Mouse (Mus musculus): ENCODE measurements at regions not wholly inside any gene's neighbourhood (a gene's known extent, or its start where the extent isn't known, plus 50 kb on each side); places are given as distances from the start of the nearest gene placed in this dataset.
"Not testable (repeated sequence)": the region's sequence is repeated elsewhere in the genome, so short reads cannot be mapped to it uniquely, and the experiment has no call there.

- no peak for DNase-seq (ENCODE audit: low read depth, low spot score)
These were observed 198.2 kb upstream of the Six2 start for GRCm38 (mm10) chr17:85886237-85886636.

DNA sequence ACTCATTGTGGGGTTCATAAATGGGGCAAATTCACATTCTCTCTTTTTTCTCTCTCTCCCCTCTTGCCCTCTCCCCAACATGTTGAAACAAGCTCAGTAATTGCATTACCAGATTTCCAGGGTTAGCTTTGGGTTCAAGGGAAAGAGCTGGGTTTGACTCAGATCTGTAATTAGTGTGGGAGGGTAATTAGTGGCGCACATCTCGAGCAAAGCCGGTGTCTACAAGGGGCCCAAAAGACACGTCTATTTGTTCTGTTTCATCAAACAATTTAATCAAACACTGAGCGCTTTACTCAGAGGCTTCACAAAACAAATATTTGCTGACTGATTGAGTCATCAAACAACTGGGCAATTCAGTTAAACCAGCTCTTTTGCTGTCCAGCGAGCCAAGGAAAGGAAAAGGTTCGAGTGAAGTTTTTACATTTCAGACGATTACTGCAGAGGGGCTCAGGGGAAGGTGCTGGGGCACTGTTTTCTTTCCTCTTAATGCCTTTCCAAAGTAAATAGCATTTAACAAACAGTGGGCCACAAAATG, 193.6 kb upstream of the Six2 start:
- no peak for DNase-seq (ENCODE audit: low read depth, low spot score)

DNA sequence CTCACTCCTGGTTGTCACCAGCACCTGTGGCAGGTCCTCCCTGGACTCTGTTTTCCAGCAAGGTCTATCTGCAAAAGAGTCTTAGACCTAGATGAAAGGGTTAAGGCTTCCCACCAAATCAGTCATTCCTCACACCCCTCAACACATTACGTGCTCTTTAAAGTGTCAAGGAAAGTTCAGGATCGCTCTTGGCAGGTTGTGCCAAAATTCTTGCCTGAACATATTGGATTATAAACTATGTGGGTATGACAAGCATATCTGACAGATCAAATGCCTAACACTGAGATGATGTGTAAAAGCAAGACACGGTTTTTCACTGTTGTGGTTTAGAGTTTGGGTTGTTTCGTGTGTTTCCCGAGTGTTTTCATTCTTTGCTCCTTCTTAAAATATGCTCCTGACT, 193.0 kb upstream of the Six2 start:
- DNase-seq (ENCODE audit: low read depth, low spot score) = no peak

GRCm38 (mm10) chr17:85877426-85877825, 189.4 kb upstream of the Six2 start:
- DNase-seq (ENCODE audit: low read depth, low spot score) = peak; percentile 16

GRCm38 (mm10) chr17:85876853-85877252, 188.8 kb upstream of the Six2 start:
- no peak for DNase-seq (ENCODE audit: low read depth, low spot score)

DNA sequence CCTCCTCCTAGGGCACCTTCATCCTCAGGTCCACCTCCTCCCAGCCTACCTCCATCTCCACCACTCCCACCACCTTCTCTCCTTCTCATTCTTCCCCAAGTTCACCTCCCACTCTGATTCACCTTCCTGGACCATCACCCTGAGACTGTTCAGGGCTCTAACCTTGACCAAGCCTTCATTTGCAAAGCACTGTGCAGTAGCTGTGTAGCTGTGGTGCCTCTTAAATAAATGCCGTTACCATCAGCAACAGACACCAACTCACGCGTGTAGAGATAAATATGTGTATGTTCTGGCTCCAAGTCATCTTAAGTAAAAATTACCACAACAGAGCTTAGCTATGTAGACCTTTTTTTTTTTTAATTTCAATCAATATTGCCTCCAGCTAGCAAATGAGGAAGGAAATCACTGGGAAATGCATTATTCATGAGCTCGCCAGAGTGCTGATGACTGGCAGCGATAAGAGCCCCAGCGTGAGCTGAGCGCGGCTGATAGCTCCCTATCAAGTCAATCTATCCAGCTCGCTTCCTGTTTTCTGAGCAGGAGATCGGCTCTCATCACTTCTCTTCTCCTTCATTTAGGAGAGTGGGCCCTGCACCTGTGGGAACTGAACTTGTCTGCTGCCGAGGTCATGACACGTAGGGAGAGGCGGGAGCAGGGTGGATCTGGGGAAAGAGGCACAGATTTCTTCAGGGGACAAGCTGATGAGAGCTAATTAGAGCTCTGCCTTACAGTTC, 185.9 kb upstream of the Six2 start:
- DNase-seq (ENCODE audit: low read depth, low spot score) = no peak

GRCm38 (mm10) chr17:85872903-85873413, 184.9 kb upstream of the Six2 start:
- no peak for DNase-seq (ENCODE audit: low read depth, low spot score)

DNA sequence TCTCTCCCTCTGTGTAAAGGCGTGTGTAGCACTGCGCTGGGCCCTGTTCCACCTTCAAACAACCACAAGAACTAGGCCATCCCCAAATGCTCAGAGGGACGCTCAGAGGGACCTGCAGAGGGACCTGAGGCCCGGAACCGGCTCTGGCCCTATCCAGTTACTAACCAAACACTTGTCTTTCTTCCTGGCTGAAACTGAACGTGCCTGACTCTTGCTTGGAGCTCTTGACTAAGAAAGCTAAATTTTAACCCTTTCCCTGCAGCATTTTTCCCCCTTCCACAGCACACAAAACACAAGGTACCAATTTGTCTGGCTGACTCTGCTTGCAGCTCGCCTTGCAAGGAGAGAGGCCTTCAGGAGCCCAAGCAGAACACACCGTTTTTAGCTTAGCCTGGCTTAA, 182.3 kb upstream of the Six2 start:
- no peak for DNase-seq (ENCODE audit: low read depth, low spot score)

GRCm38 (mm10) chr17:85869179-85869578, 181.1 kb upstream of the Six2 start:
- DNase-seq (ENCODE audit: low read depth, low spot score) = no peak

DNA sequence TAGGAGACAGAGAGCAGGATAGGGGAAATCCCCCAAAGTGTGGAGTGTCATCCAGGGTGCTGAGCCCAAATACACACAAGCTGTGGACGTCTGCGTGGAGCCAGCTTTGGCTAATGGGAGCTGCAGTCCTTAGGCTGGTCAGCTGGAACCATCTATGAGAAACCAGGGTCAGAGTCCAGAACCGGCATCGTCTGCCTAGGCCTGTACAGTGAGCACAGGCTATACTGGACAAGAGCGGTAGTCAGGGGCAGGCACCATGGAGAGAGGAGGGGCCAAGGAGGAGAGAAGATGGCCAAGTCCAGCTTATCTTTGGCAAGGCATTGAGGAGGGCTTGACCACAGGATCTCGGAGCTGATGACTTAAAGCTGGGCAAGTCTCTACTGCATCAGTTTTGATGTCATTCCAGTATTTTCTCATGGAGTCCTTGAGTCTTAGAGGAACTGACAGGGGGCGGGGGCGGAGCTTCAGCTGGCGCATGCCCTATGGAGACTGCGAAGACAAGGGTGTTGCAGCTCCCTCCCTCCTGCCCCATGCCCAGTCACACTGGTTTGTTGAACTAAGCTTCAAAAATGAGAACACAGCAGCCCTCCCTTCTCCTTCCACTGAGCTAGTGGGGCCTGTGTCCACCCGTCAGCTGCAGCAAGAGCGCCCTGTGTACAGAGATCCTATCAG, 180.0 kb upstream of the Six2 start:
- no peak for DNase-seq (ENCODE audit: low read depth, low spot score)

DNA sequence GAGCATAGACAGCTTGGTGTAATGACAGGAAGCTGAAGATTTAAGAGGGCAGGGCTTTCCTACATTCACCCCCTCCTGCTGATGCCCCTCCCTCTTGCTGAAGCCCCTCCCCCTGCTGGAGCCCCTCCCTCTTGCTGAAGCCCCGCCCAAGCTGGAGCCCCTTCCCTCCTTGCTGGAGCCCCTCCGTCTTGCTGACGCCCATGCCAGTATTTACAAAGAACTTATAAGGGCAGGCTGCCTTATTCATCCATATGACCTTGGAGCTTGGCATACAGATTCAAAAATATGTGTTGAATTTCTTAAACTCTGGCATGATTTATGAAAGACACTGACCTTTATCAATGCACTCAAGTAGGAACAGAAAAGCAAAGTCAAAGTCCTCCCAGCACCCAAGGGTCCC, 178.5 kb upstream of the Six2 start:
- DNase-seq (ENCODE audit: low read depth, low spot score) = no peak

GRCm38 (mm10) chr17:85865940-85866339, 177.9 kb upstream of the Six2 start:
- DNase-seq (ENCODE audit: low read depth, low spot score) = no peak

- DNase-seq (ENCODE audit: low read depth, low spot score) = no peak
These were observed 173.3 kb upstream of the Six2 start for GRCm38 (mm10) chr17:85861328-85861727.

GRCm38 (mm10) chr17:85860797-85861196, 172.7 kb upstream of the Six2 start:
- no peak for DNase-seq (ENCODE audit: low read depth, low spot score)

DNA sequence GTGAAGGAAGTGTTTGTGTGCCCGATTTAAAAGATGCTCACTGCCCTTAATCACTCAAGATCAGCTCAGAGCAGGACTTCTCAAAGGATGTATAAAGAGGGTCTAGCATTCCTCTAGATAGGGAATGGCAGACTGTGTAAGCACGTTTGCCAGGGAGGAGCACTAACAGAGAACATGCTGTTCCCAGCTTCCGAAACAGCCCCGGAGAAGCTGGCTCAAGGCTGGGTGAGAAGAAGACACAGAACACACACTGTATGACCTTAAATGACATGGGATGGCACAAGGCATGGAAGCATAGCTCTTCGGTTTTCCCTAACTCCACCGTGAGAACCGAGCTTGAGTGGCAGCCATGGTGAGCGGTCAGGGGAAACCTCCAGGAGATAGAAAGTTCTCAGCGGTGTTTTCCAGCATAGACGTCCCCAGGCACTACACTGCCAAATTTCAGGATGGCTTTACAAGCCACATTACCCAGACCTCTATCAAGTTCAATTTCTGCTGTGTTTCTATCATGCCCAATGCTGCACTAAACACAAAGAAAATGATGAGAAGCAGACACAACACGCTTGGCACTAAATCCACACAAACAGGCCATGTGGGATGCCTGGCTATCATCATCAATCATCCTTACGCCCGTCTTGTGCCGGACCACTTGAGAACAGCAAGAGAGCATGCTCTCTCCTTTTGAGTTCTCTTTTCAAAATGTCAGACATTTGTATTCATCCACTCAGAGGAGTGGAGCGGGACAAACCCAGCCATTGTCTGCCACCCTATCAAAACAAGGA, 172.0 kb upstream of the Six2 start:
- no peak for DNase-seq (ENCODE audit: low read depth, low spot score)

DNA sequence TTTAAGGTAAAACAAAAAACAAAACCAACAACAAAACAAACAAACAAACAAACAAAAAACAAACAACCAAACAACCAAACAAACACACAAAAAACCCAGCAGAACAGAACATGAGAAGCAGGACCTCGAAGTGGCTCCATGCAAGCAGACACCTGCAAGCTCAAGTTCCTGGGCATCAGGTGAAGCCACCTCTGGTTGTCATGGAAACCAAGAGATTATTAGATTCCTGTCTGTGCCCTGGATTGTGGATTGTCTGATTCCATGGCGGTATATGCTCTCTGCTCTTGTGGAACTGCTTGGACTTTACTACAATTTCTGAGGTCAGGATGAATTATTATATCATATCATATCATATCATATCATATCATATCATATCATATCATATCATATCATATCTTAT, 170.4 kb upstream of the Six2 start:
- no peak for DNase-seq (ENCODE audit: low read depth, low spot score)

DNA sequence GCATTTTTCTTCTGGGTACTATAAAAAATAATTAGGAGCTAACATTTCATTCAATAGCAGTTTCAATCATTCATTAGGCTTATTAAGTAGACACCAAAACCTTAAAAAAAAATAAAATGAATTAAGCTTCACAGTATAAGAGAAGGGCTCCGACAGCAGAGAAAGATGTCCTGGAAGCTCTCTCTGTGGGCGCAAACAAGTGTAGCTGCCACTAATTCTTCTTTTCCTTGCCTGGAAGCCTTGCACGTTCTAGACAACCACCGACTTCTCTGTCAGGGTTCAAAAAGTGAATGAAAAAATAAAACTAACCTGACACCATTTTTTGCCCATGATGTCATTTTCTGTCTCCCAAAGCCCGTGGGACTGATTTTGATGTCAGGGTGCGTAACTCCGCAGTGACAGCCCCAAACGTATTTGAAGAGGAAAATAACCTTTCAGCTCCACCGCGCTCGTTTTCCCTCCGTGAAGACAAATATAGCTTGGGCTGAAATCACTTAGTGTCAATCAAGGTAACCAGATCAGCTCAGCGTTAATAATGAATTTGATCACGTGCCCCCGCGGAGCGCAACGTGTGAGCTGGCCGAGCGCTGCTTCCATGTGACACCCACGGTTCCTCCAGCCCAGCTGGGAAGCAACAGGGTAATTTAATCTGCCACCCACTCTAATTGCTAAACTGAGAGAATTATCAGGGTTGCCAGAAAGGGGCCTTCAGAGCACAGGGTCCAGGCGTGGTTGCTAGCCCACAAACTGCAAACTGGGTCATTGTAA, 169.8 kb upstream of the Six2 start:
- DNase-seq (ENCODE audit: low read depth, low spot score) = no peak

DNA sequence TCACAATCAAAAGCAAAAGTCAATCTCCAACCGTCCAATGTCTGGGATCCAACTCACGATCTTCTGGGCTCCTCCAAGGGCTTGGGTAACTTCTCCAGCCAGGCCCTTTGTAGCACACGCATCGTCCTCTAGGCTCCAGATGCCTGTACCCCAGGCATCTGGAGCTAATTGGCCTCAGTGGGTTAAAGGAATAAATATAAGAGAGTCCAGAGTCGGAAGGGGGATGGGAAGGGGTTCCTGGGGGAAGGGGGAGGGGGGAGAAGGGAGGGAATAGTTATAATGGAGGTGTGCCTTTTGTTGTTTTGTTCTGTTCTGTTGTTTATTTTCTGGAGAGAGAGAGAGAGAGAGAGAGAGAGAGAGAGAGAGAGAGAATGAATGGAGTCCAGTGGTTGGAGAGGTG, 168.8 kb upstream of the Six2 start:
- not testable (repeated sequence) for DNase-seq (ENCODE audit: low read depth, low spot score)

DNA sequence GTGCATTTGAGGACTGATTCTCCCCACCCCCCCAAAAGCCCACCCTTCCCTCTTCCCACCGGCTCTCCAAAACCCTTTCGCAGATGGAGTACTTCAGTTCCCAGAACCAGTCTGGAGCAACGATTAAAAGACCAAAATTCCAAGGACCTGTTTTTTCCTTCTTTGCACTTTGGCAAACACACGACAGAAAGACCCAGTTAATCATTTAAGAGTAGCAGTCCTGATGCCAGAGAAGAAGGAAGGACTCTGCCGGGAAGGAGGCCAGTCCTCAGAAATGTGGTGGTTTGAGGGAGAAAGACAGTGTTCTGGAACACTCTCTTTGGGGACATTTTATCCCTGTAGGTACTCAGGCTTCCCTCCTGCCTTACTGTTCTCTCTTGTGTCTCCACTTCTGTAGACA, 165.1 kb upstream of the Six2 start:
- DNase-seq (ENCODE audit: low read depth, low spot score) = no peak

DNA sequence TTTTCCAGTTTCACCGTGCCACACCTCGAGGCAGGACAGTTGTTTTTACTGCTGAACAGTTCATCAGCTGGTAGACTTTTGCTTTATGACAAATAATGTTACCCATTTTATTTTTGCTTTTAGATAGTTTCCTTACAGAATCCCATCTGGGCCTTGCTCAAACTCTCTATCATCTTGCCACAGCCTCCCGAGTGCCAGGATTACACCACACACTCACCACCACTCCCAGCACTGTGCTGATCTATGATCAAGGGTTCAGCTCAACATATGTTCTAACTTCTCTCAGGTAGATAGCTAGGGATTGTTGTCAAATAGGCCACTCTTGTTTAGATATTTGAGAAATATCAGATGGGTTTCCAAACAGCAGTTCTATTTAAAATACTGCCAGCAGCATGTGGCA, 160.5 kb upstream of the Six2 start:
- DNase-seq (ENCODE audit: low read depth, low spot score) = no peak

GRCm38 (mm10) chr17:85847756-85848155, 159.7 kb upstream of the Six2 start:
- no peak for DNase-seq (ENCODE audit: low read depth, low spot score)
